Mouse (Mus musculus): ENCODE measurements around the gene Mapk10. TPM values are rescaled to one million over a fixed set of nuclear protein-coding genes. Genes with fewer than 3 reads are reported as not detected.

The Mapk10 gene
- total RNA-seq (2021) = 10 to 100 TPM; 28.0 to 28.9 TPM

DNA sequence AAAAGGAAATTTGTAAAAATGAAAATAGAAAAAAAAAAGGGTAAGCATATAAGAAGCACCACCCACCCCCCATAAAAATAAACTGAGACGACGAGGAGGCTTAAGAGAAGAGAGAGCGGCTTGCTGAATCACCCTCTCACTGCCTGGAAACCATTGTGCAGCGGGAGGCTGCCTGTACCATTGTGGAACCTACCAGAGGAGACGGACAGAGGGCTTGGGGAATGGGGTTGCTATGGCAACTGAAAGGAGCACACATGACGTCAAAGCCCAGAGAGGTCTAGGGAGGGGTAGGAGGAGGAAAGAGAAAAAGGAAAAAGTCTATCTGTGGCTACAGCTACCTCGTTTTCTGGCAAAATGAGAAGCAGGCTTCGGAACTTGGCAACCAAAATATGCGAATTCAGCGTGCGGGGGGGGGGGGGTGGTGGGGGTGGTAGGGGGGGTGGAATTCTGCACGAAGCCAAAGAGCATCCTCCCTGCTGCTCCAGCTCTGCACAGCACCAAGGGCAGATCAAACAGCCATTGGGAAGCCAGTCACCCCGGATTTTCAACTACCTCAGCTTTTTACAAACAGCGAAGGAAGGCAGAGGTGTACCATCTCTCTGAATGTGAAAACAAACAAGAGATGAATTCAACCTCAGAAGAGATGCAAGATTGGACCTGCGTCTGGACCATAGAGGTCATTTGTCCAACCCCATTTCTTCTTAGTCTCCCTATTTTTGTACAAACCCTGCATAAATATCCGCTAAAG lies at the start of gene Mapk10:
Gene Mapk10, minus strand, starts transcription at position 234 of the 748 bp plus-strand sequence.
- DNase-seq = peak; percentile 62

GRCm38 (mm10) chr5:103256144-103256543 lies 45.0 kb upstream of the Mapk10 start:
- DNase-seq = no peak

DNA sequence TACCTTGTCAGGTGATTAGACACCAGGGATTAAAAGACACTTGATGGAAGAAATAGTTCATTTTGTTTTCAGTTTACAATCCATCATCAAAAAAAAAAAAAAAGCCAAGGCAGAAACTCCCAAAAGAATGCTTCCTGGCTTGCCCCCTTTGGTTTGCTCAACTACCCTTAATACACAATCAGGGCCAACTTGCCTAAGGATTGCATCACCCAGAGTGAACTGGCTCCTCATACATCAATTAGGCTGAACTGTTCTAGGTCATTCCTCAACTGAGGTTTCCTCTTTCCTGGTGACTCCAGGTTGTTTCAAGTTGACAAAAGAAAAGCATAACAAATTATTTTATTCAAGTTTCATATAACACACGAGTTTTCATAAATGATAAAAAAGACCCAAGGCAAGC lies 31.3 kb upstream of the Mapk10 start:
- no peak for DNase-seq

DNA sequence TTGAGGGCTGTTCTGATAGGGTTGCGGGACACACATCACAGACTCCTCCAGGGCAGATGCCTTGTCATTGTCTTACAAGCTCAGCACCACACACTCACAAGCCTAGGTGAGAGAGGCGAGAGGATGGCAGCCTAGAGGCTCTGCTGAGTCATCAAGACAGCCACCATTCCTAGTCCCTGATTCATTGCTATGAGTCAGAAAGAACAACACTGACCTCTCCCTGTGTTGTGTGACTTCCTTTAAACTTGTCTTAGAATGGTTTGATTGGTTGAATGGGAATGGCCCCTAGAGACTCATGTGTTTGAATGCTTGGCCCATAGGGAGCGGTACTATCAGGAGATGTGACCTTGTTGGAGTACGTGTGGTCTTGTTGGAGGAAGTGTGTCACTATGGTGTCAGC lies 20.7 kb upstream of the Mapk10 start:
- DNase-seq = no peak

GRCm38 (mm10) chr5:103230334-103230733 lies 19.2 kb upstream of the Mapk10 start:
- no peak for DNase-seq

DNA sequence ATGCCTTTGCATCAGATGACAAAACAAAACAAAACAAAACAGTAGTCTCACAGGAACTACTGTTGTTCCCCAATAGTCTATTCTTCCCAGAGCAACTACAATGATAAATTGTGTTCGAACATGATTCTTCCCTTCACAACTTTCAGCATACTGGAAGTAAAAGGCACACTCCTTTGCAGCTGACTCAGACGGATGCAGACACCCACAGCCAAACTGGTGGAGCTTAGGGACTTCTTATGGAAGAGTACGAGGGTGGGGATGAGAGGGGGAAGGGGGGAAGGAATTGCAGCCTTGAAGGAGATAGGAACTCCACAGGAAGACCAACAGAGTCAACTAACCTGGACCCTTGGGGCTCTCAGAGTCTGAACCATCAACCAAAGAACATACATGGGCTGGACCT lies 18.2 kb upstream of the Mapk10 start:
- no peak for DNase-seq

DNA sequence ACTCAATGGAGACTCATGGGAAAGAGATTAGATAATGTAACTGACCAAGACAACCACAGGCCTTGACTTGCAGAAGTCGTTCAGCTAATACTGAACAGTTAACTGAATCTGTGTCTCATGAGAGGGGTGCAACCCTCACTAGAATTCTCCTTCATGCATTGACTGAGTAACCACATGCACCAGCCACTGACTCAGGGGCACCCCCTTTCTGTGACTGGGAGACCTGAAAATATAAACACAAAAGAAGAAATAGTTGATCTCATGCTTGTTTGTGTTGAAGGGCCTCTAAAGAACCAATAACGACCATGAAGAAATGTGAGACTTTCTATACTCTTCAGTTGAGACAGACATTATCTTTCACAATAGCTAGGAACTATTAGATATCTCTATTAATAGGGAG lies 10.9 kb upstream of the Mapk10 start:
- DNase-seq = no peak

DNA sequence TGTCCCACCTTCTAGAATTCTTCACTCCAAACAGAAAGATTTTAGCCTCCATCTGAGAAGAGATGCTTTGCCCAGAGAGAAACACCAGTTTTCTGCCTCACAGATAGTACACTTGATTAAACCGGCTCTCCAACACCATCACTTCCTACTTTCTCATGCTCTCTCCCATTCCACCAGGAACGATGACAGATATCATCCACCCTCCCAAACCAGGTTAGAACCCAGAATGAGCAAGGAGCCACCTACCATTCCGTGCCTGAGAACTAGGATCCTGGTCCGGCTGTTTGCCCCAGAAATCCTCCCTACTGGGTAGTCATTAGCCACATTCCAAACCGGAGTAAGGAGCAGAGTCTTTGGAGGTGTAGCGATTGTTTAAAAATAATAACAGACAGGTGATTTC lies 490 bp downstream of the Mapk10 start:
- no peak for DNase-seq

GRCm38 (mm10) chr5:103210018-103210417 lies 1.1 kb downstream of the Mapk10 start:
- peak; percentile 41 for DNase-seq

- no peak for DNase-seq
Observed at GRCm38 (mm10) chr5:103209486-103209885, 1.6 kb downstream of the Mapk10 start.

DNA sequence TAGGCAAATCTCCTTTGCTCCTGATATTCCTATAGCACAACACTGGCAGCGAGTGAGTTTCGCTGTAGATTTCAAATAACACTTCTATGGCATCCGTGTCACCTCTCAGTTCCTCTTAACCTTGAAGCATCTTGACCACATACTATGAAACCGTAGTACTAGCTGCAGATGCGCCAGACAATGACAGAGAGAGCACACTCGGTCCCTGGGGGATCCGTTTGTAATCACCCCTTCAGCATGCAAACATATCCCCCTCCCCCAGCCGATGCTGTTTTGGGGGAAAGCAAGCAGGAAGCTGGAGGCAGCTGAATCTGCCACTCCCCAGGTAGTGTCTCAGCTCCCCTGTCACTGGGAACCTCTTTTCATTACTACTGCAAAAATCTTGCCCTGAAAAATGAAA lies 2.3 kb downstream of the Mapk10 start:
- no peak for DNase-seq

- no peak for DNase-seq
Observed at GRCm38 (mm10) chr5:103208021-103208511, 3.1 kb downstream of the Mapk10 start.

- DNase-seq = no peak
Observed at GRCm38 (mm10) chr5:103197796-103198325, 13.3 kb downstream of the Mapk10 start.

DNA sequence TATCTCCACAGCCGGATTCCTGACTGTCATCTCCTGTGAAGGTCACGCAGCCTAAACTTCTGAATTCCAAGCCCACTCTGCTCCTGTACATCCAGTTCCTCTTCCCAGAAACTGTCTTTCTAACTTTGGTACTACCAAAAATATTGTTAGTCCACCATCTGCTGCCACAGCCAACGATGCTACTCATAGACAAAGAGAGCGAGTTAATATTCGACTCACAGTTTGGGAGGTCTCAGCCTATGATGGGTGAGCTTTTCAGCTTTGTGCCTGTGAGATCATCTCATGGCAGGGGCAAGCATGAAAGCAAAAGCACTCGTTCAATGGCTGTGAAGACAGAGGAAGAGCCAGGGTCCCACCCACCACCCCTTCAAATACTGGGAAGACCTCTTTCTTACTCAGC lies 16.6 kb downstream of the Mapk10 start:
- DNase-seq = no peak

DNA sequence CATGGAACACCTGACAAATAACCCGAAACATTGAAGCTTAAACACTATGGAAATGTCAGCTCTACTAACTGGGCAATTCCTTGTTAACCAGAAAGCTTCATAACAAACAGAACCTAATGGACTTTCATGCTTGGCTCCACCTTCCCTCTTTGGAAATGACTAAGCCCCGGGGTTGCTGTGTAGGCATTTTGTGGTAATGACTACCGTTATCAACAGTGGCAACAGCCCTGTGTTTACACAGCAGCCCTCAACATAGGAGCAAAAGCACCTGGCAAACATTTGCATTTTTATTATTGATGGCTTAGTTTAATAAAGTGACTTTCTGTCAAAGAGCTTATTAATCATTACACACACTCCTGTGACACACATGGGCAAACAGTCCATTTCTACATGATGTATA lies 17.4 kb downstream of the Mapk10 start:
- DNase-seq = no peak

DNA sequence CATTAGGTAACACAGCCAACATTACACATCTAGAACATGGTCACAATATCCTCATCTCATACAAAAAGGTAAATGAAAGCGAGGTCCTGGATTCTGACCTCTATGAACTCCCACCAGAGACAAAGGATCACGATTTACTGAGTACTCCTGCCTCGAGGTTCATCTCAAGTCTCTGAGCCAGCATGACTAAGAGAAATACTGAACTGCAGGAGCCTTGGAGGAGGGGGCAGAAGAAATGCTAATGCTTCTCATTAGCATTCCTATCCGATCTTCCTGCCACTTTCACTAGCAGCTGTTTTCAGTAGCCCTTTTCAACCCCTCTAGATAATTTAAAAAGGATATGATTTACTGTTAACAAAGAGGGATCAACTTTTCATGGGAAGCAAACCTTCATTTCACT lies 19.6 kb downstream of the Mapk10 start:
- DNase-seq = no peak

- DNase-seq = no peak
Observed at GRCm38 (mm10) chr5:103184256-103184655, 26.9 kb downstream of the Mapk10 start.

DNA sequence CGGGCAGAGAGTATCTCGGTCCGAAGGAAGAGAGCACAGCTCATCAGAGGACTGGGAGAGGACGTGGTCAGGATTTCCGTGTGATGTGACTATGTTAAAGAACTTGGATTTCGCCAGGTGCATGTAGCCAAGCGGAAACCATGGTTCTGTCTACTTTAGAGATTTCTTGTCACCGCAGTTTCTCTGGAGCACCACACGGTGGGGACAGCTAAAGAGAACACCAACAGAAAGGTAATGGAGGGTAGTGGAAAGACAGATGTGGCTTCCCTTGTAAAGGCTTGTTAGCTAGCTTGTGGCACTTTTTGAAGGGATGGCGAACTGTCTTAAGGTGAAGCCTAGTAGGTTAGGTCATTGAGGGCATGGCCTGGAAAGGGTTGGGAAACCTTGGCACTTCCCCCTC lies 29.5 kb downstream of the Mapk10 start:
- no peak for DNase-seq

- peak; percentile 26 for DNase-seq
Observed at GRCm38 (mm10) chr5:103177010-103177409, 34.1 kb downstream of the Mapk10 start.

- no peak for DNase-seq
Observed at GRCm38 (mm10) chr5:103175989-103176388, 35.1 kb downstream of the Mapk10 start.

- no peak for DNase-seq
Observed at GRCm38 (mm10) chr5:103174607-103175006, 36.5 kb downstream of the Mapk10 start.

GRCm38 (mm10) chr5:103171207-103171606 lies 39.9 kb downstream of the Mapk10 start:
- DNase-seq = no peak

GRCm38 (mm10) chr5:103167371-103167770 lies 43.8 kb downstream of the Mapk10 start:
- no peak for DNase-seq

DNA sequence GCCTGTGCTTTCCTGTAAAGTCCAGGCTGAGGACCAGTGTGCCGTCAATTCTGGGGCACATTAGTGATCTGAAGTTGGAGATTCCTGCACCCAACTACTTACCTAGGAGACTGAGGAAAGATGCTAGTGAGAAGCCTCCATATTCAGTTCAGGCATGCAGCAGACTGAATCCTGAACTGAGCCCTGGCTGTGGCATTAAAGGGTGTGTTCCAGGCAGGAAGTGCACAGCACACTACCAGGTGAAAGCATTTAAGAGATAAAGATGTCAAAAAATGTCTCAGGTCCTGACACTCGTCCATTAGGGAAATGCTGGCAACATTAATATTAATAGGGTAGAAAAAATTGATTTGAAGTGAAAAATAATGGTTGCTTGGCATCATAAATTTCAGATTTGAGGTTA lies 44.4 kb downstream of the Mapk10 start:
- no peak for DNase-seq

Measured in heart, postnatal 4 days (tissue).